Mouse (Mus musculus) erythroblast, embryonic 14.5 days (primary cell): ENCODE measurements around the gene Dpp8. TPM values are rescaled to one million over a fixed set of nuclear protein-coding genes. Genes with fewer than 3 reads are reported as not detected.

Source experiments
- H3K27me3 ChIP-seq: 2 replicates; pipeline ENCODE4 v1.6.1; 2012; ENCODE audit warnings: inconsistent platforms; ENCODE audit not compliant: control insufficient read depth
- H3K36me3 ChIP-seq: 2 replicates; pipeline ENCODE4 v1.6.1; 2012; ENCODE audit warnings: mild to moderate bottlenecking, inconsistent platforms; ENCODE audit not compliant: control insufficient read depth
- H3K4me1 ChIP-seq: 2 replicates; pipeline ENCODE4 v1.6.1; 2012; ENCODE audit warnings: inconsistent platforms; ENCODE audit not compliant: control insufficient read depth
- H3K4me3 ChIP-seq: replicated peaks from 2 replicates; pipeline ENCODE3; 2012; ENCODE audit warnings: moderate library complexity, mild to moderate bottlenecking, inconsistent platforms
- H3K9me3 ChIP-seq: 2 replicates; pipeline ENCODE4 v1.6.1; 2012; ENCODE audit warnings: low read length, inconsistent platforms, mixed read lengths; ENCODE audit not compliant: control insufficient read depth
- GATA1 ChIP-seq: IDR thresholded peaks from 2 replicates; pipeline ENCODE4 v1.6.1; 2012; ENCODE audit warnings: low read length, inconsistent platforms, mixed read lengths
- TAL1 ChIP-seq: IDR thresholded peaks from 3 replicates; pipeline ENCODE4 v1.6.1; 2012; ENCODE audit warnings: low read length, inconsistent platforms, mixed read lengths
- polyA plus RNA-seq: library from polyadenylated mRNA; stranded (reverse); fragments of >175 nt; gene quantifications from 2 replicates; pipeline ENCODE4 v1.2.3, GENCODE M21; 2012

Gene Dpp8
- polyA plus RNA-seq, 1 experiment: 0.43 TPM

DNA sequence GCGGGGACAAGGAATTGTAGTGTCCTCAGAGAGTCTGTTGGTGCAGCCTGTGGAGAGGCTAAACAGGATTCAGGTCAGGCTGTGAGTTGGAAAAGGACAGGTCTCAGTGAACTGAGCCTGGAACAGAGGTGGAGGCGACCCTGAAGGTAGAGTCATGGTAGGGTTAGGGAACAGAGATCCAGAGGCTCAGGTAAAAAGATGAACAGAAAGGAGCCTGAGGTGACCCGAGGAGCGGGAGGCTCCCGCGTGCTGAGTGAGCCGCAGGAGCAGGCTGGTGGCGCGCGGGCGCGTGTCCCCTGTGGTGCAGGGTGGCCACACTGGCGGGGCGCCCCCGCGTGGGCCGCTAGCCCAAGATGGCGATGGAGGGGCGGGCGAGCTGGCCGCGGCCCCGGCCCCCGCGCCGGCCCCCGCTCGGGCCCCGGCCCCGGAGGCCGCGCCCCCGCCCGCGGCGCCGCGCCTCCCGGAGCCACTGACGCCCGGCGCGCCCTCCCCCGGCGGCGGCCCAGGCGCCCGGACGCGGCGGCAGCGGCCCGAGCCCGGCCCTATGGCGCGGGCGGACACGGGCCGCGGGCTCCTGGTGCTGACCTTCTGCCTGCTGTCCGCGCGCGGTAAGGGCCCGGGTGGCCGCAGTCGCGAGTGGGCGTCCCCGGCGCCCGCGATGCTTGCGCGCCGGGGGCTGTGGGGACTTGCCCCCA, 68.9 kb downstream of the Dpp8 start, which contains the start of gene Igdcc4:
Gene Igdcc4, plus strand, starts transcription at position 496 of the 695 bp plus-strand sequence.
- peak within 1 kb of the TSS; percentile 58 for H3K4me3 ChIP-seq
- peaks cover 16% of the 10 kb centered on the region; the same call in 1 of the 2 replicates for H3K9me3 ChIP-seq
- no peaks in the 10 kb centered on the region for H3K36me3 ChIP-seq
- no peak for TF ChIP-seq GATA1
- no peak for TF ChIP-seq TAL1
- H3K4me1 ChIP-seq: peaks cover 8% of the 10 kb centered on the region
- H3K27me3 ChIP-seq: peaks cover 69% of the 10 kb centered on the region

GRCm38 (mm10) chr9:65101686-65102376, 69.6 kb downstream of the Dpp8 start:
- H3K4me3 ChIP-seq: peak overlapping the region; percentile 58
- peaks cover 74% of the 10 kb centered on the region for H3K27me3 ChIP-seq
- peaks cover 16% of the 10 kb centered on the region; the same call in 1 of the 2 replicates for H3K9me3 ChIP-seq
- no peak for TF ChIP-seq TAL1
- TF ChIP-seq GATA1: no peak
- peaks cover 8% of the 10 kb centered on the region for H3K4me1 ChIP-seq
- no peaks in the 10 kb centered on the region for H3K36me3 ChIP-seq

GRCm38 (mm10) chr9:65102377-65103172, 70.4 kb downstream of the Dpp8 start:
- peaks cover 8% of the 10 kb centered on the region for H3K4me1 ChIP-seq
- peak overlapping the region; percentile 58 for H3K4me3 ChIP-seq
- no peaks in the 10 kb centered on the region for H3K36me3 ChIP-seq
- peaks cover 77% of the 10 kb centered on the region for H3K27me3 ChIP-seq
- peaks cover 16% of the 10 kb centered on the region; the same call in 1 of the 2 replicates for H3K9me3 ChIP-seq
- no peak for TF ChIP-seq GATA1
- TF ChIP-seq TAL1: no peak

GRCm38 (mm10) chr9:65103173-65103752, 71.0 kb downstream of the Dpp8 start:
- Histone ChIP-seq H3K4me3 (peak overlapping the region; percentile 33), H3K4me1 (peaks cover 8% of the 10 kb centered on the region), H3K27me3 (peaks cover 84% of the 10 kb centered on the region), H3K9me3 (peaks cover 16% of the 10 kb centered on the region; the same call in 1 of the 2 replicates), H3K36me3 (no peaks in the 10 kb centered on the region)
- TF ChIP-seq GATA1: no peak
- TF ChIP-seq TAL1: no peak

- H3K4me3 ChIP-seq: no peak overlapping the region
- H3K4me1 ChIP-seq: peaks cover 3% of the 10 kb centered on the region
- TF ChIP-seq GATA1: no peak
- H3K27me3 ChIP-seq: peaks cover 81% of the 10 kb centered on the region
- no peaks in the 10 kb centered on the region for H3K36me3 ChIP-seq
- H3K9me3 ChIP-seq: peaks cover 3% of the 10 kb centered on the region; the same call in 1 of the 2 replicates
Observed at GRCm38 (mm10) chr9:65106821-65107220, 74.6 kb downstream of the Dpp8 start.

GRCm38 (mm10) chr9:65107893-65108292, 75.7 kb downstream of the Dpp8 start:
- Histone ChIP-seq H3K27me3 (peaks cover 70% of the 10 kb centered on the region), H3K4me1 (no peaks in the 10 kb centered on the region), H3K4me3 (no peak overlapping the region), H3K9me3 (no peaks in the 10 kb centered on the region), H3K36me3 (no peaks in the 10 kb centered on the region)
- TF ChIP-seq TAL1 (no peak), GATA1 (no peak)

DNA sequence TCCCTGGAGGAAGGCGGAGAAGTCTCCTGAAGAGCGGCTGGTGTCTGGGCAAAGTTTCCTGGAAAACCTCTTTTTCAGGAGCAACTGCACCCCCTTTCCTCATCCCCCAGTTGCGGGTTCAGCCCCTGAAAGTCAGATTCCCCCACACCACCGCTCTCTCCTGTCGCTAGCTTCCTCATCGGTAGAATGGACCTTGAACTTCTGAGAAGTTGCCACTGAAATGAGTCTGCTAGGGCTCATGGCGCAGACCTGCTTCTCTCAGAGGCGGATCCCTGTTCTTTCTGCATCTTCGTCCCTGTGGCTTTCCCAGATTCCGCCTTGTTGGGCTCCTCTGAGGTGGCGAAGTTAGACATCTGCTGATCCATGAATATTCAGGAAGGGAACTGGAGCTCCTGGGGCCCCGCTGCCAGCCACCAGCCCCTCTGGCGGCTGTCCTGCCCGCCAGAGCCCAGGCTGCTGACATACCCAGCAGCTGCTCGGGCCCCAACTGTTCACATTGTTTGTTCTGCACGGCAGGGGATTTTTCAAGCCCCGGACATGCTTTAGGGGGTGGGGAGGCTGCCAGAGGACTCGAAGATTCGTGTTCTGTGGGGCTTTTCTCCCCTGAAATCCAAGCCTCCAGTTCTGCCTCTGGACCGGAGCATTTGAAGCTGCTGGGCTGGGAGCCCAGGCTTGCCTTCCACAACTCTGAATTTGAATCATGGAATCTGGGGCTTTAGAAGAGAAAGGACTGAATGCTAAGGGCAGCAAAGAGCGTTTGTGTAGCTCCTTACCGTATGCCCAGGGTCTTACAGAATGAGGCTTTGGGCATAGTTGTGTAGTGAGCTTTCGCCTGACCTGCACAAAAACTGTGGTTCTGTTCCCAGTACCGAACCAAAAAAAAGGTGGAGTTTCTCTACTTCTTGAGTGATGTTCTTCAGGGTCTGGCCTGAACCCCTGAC, 77.2 kb downstream of the Dpp8 start:
- Histone ChIP-seq H3K4me3 (no peak overlapping the region), H3K27me3 (peaks cover 62% of the 10 kb centered on the region), H3K9me3 (no peaks in the 10 kb centered on the region), H3K36me3 (no peaks in the 10 kb centered on the region; the same call in 1 of the 2 replicates), H3K4me1 (no peaks in the 10 kb centered on the region)
- TF ChIP-seq TAL1 (no peak), GATA1 (no peak)

DNA sequence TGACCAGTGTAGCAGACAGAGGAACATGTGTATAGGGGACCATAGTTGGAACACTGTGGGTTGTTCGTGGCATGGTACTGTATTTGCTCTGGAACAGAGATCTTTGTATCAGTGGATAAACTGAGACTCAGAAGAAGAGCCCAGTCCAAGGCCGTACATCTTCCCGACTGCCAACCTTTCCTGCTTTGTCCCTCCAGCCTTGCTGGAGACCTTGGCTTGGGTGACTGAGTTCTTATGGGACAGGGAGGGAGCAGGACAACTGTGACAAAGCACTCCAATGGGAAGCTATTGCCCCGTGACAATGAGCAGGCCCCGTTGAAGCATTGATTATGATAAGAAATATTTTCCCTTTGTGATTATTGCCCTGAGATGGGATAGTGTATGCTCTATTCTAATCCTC, 79.5 kb downstream of the Dpp8 start:
- no peaks in the 10 kb centered on the region; the same call in 1 of the 2 replicates for H3K4me1 ChIP-seq
- H3K36me3 ChIP-seq: no peaks in the 10 kb centered on the region; the same call in 1 of the 2 replicates
- no peak overlapping the region for H3K4me3 ChIP-seq
- peaks cover 50% of the 10 kb centered on the region for H3K27me3 ChIP-seq
- TF ChIP-seq TAL1 (no peak), GATA1 (no peak)
- no peaks in the 10 kb centered on the region for H3K9me3 ChIP-seq
